Mouse (Mus musculus) thymus, adult 2 months (tissue): ENCODE results near the gene P3h1.

Source experiments
- CTCF ChIP-seq: fragments of 200-500 bp; IDR thresholded peaks from 2 replicates; pipeline ENCODE4 v1.5.1; 2012; ENCODE audit warnings: mild to moderate bottlenecking, control low read depth, low read length, moderate library complexity, borderline replicate concordance; ENCODE audit not compliant: control insufficient read depth, poor library complexity, insufficient read depth; ENCODE audit errors: extremely low read depth
- POLR2A ChIP-seq: fragments of 200-500 bp; IDR thresholded peaks from 2 replicates; pipeline ENCODE4 v1.6.1; 2012; ENCODE audit warnings: mild to moderate bottlenecking, low read length, control low read depth, moderate library complexity; ENCODE audit not compliant: control insufficient read depth, poor library complexity, insufficient read depth; ENCODE audit errors: extremely low read depth

DNA sequence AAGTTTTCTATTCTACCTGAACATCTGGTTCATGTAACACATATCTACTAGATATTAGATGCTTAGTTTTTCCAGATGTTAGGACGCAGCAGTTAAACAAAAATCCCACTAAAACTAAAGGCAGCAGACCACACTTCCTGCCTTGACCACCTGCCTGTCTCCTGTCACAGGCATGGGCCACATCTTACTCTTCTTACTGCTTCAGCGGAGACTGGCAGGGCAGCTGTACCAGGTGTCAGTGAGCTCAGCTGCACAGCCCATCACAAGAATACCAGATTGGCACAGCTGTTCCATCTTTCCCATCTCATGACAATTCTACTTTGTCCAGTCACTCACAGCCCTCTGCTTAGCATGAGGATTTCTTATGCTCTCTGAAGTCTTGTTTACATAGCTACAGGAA lies 64.6 kb downstream of the P3h1 start:
- TF ChIP-seq POLR2A (no peak), CTCF (no peak)
